Mouse (Mus musculus): ENCODE data around the gene Erich4. TPM values are rescaled to one million over a fixed set of nuclear protein-coding genes. Genes with fewer than 3 reads are reported as not detected.

Gene Erich4
- total and polyA plus RNA-seq, 3 experiments = 0.47 TPM; not detected in 2

DNA sequence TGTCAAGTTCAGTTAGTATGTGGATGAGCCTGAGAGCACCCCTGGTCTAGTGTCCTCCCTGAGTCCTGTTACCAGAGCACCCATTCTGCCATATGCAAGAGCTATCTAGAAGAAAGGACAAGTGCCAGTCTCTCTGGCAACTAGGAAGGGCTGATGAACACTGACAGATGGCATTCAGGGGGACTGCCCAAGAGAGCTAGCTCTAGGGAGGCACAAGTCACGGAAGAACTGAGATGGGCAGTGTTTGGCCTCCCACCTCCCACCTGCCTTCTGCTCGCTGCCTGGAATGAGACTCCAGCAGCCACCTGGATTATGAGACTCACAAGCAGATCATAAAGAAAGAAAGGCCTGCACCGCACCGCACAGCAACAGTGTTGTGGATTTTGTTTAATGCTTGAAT is 24.1 kb upstream of the Erich4 start:
- DNase-seq = no peak
- Histone ChIP-seq H3K4me1 (ENCODE audit: control insufficient read depth, insufficient read depth, low read length) (no peaks in the 10 kb centered on the region), H3K27ac (no peak overlapping the region), H3K9ac (ENCODE audit: low read depth, low read length) (no peak overlapping the region), H3K4me3 (no peak overlapping the region), H3K79me2 (replicated peaks; ENCODE audit: control insufficient read depth, insufficient read depth, low read length) (no peaks in the 10 kb centered on the region), H3K36me3 (ENCODE audit: control insufficient read depth, insufficient read depth, low read length) (no peaks in the 10 kb centered on the region), H3K27me3 (ENCODE audit: control insufficient read depth, insufficient read depth, low read length) (no peaks in the 10 kb centered on the region)
- TF ChIP-seq POLR2A (IDR thresholded peaks at IDR 0.05; ENCODE audit: insufficient read depth, low read depth, low read length) = no peak
- TF ChIP-seq EP300 (IDR thresholded peaks at IDR 0.05; ENCODE audit: insufficient read depth, low read depth, low read length) = no peak
- TF ChIP-seq CTCF (IDR thresholded peaks at IDR 0.05) = no peak
- WGBS = 95% methylated on average over 4 of the region's 4 CpGs
- intact Hi-C loops (cut with DNase I) = no loop called here

DNA sequence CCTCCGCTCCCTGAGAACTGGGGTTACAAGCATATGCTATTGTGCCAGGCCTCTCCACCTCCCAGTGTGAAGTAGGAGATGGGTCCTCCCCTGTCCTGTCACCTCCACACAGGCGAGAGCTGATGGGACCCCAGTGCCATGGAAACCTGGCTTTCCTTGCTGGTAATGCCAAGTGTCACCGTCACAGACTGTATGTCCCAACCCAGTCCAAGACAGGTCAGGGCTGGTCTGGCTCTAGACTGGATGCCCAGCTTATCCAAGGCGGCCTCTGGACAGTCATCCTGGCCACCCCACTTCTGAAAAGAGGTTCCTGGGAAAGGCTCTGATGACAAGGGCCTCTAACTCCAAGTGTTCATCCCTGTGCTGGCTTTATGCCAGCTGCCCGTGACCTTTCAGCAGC is 21.4 kb upstream of the Erich4 start:
- Histone ChIP-seq H3K27me3 (ENCODE audit: control insufficient read depth, insufficient read depth, low read length) (no peaks in the 10 kb centered on the region), H3K9ac (ENCODE audit: low read depth, low read length) (no peak overlapping the region), H3K4me1 (ENCODE audit: control insufficient read depth, insufficient read depth, low read length) (no peaks in the 10 kb centered on the region), H3K27ac (no peak overlapping the region), H3K79me2 (replicated peaks; ENCODE audit: control insufficient read depth, insufficient read depth, low read length) (no peaks in the 10 kb centered on the region), H3K4me3 (no peak overlapping the region), H3K36me3 (ENCODE audit: control insufficient read depth, insufficient read depth, low read length) (no peaks in the 10 kb centered on the region)
- DNase-seq = no peak
- intact Hi-C loops (cut with DNase I) = no loop called here
- TF ChIP-seq POLR2A (IDR thresholded peaks at IDR 0.05; ENCODE audit: insufficient read depth, low read depth, low read length) (no peak), EP300 (IDR thresholded peaks at IDR 0.05; ENCODE audit: insufficient read depth, low read depth, low read length) (no peak), CTCF (IDR thresholded peaks at IDR 0.05) (no peak)
- 79% methylated on average over 5 of the region's 5 CpGs for WGBS

DNA sequence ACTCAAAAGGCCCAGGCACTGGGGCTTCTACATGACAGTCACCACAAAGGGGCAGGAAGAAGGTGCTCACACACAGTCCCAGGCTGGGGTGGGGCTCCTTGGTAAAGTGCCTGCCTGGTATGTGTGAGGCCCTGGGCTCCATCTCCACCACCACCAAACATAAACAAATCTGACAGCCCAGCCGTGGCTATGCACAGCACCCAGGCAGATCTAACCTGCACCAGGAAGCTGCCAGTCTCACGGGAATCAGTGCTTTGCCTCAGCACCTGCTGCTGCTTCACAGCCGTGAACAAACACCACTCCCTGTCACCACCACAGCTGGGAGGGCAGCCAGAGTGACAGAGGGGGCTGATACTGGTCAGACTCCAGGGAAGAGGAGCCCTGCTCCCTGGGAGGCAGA is 20.7 kb upstream of the Erich4 start:
- intact Hi-C loops (cut with DNase I) = no loop called here
- Histone ChIP-seq H3K27ac (no peak overlapping the region), H3K9ac (ENCODE audit: low read depth, low read length) (no peak overlapping the region), H3K36me3 (ENCODE audit: control insufficient read depth, insufficient read depth, low read length) (no peaks in the 10 kb centered on the region), H3K4me1 (ENCODE audit: control insufficient read depth, insufficient read depth, low read length) (no peaks in the 10 kb centered on the region), H3K79me2 (replicated peaks; ENCODE audit: control insufficient read depth, insufficient read depth, low read length) (no peaks in the 10 kb centered on the region), H3K27me3 (ENCODE audit: control insufficient read depth, insufficient read depth, low read length) (no peaks in the 10 kb centered on the region), H3K4me3 (no peak overlapping the region)
- TF ChIP-seq CTCF (IDR thresholded peaks at IDR 0.05) = no peak
- no peak for TF ChIP-seq POLR2A (IDR thresholded peaks at IDR 0.05; ENCODE audit: insufficient read depth, low read depth, low read length)
- no peak for TF ChIP-seq EP300 (IDR thresholded peaks at IDR 0.05; ENCODE audit: insufficient read depth, low read depth, low read length)
- 49% methylated on average over 3 of the region's 3 CpGs for WGBS
- peak in 1 of 2 experiments; percentile 60 for DNase-seq

DNA sequence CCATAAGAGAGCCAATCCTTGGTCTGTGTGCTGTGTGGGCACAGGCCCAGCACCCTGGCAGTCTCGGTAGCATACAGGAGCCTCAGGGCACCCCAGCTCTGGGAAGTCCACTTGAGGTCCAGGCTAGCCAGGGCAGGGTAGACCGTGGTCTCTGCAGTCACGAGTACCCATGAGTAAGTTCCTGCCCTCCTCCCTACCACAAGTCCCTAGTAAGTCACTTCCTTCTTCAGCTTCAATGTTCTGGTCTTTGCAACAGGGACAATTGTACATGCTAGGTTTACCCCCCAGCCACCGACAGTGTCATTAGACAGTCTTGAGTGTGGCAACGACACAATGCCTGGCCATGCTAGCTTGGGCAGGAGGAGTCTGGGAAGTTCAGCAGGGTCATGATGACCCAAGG is 17.0 kb upstream of the Erich4 start:
- Histone ChIP-seq H3K9ac (ENCODE audit: low read depth, low read length) (no peak overlapping the region), H3K27me3 (ENCODE audit: control insufficient read depth, insufficient read depth, low read length) (no peaks in the 10 kb centered on the region), H3K79me2 (replicated peaks; ENCODE audit: control insufficient read depth, insufficient read depth, low read length) (no peaks in the 10 kb centered on the region), H3K4me1 (ENCODE audit: control insufficient read depth, insufficient read depth, low read length) (no peaks in the 10 kb centered on the region; the same call in 1 of the 2 replicates), H3K36me3 (ENCODE audit: control insufficient read depth, insufficient read depth, low read length) (no peaks in the 10 kb centered on the region), H3K27ac (no peak overlapping the region), H3K4me3 (no peak overlapping the region)
- intact Hi-C loops (cut with DNase I) = no loop called here
- DNase-seq = no peak
- WGBS = 80% methylated on average over 5 of the region's 5 CpGs
- TF ChIP-seq EP300 (IDR thresholded peaks at IDR 0.05; ENCODE audit: insufficient read depth, low read depth, low read length) (no peak), POLR2A (IDR thresholded peaks at IDR 0.05; ENCODE audit: insufficient read depth, low read depth, low read length) (no peak), CTCF (IDR thresholded peaks at IDR 0.05) (no peak)

DNA sequence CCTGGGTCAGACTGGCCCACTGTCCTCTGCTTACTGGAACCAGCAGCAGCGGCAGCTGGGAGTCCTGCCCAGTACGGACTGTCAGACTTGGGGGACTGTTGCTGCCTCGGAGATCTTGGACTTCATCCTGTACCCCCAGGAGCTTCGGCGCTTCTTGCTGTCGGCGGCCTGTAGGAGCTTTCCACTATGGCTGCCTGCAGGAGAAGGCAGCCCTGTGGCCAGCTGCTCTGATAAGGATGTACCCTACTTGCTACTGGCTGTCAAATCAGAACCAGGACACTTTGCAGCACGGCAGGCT is 12.6 kb upstream of the Erich4 start:
- no peak for DNase-seq
- Histone ChIP-seq H3K36me3 (ENCODE audit: control insufficient read depth, insufficient read depth, low read length) (no peaks in the 10 kb centered on the region), H3K27ac (no peak overlapping the region; the same call in 1 of the 2 replicates), H3K79me2 (replicated peaks; ENCODE audit: control insufficient read depth, insufficient read depth, low read length) (no peaks in the 10 kb centered on the region), H3K4me1 (ENCODE audit: control insufficient read depth, insufficient read depth, low read length) (peaks cover 6% of the 10 kb centered on the region), H3K4me3 (peak overlapping the region; percentile 53; the same call in 1 of the 2 replicates), H3K9ac (ENCODE audit: low read depth, low read length) (peak overlapping the region; percentile 72), H3K27me3 (ENCODE audit: control insufficient read depth, insufficient read depth, low read length) (no peaks in the 10 kb centered on the region)
- intact Hi-C loops (cut with DNase I) = no loop called here
- WGBS = 37% methylated on average over 8 of the region's 8 CpGs
- no peak for TF ChIP-seq CTCF (IDR thresholded peaks at IDR 0.05)
- no peak for TF ChIP-seq EP300 (IDR thresholded peaks at IDR 0.05; ENCODE audit: insufficient read depth, low read depth, low read length)
- TF ChIP-seq POLR2A (IDR thresholded peaks at IDR 0.05; ENCODE audit: insufficient read depth, low read depth, low read length) = no peak

DNA sequence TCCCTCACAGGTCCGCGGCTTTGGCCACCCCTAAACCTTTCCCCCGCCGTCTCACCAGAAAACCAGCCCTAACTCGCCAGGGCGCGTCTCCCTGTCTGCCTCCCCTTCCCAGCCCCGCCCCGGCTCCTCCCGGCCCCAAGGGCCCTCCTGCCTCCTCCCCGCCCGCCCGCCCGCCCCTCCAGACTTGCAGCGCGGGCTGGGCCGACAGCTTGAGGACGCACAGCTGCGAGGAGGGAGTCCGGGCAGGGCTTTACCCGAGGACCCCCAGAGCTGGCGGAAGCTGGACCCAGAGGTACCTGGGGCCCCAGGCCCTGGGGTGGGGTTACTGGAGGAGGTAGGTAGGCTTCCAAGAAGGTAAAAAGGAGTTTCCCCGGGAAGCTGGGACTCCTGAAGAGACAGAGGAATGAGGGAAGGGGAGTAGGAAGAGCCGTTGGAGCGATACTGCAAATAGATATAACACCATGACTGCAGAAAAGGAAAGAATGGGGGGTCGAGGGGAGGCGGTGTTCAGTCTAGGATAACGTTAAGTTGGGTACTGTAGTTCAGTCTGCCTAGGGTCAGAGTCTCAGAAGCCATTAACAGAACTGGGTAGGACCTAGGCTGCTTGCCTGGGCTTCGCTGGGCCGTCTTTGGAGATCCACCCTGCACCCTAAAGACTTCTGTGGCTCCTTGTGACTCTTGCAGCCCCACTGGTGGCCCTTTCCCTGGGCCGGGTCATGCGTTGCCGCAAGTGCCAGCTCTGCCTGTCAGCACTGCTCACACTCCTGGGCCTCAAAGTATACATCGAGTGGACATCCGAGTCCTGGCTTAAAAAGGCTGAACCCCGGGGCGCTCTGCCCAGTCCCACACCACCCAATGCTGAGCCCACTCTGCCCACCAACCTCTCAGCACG is 12.0 kb upstream of the Erich4 start:
- TF ChIP-seq CTCF (IDR thresholded peaks at IDR 0.05) = no peak
- peak; percentile 52; the same call in 1 of the 2 replicates for TF ChIP-seq POLR2A (IDR thresholded peaks at IDR 0.05; ENCODE audit: insufficient read depth, low read depth, low read length)
- no peak for TF ChIP-seq EP300 (IDR thresholded peaks at IDR 0.05; ENCODE audit: insufficient read depth, low read depth, low read length)
- Histone ChIP-seq H3K27ac (peak overlapping the region; percentile 81), H3K4me1 (ENCODE audit: control insufficient read depth, insufficient read depth, low read length) (peaks cover 6% of the 10 kb centered on the region), H3K9ac (ENCODE audit: low read depth, low read length) (peak overlapping the region; percentile 85), H3K36me3 (ENCODE audit: control insufficient read depth, insufficient read depth, low read length) (no peaks in the 10 kb centered on the region), H3K27me3 (ENCODE audit: control insufficient read depth, insufficient read depth, low read length) (no peaks in the 10 kb centered on the region), H3K4me3 (peak overlapping the region; percentile 53), H3K79me2 (replicated peaks; ENCODE audit: control insufficient read depth, insufficient read depth, low read length) (no peaks in the 10 kb centered on the region)
- peak; percentile 85 for DNase-seq
- 17% methylated on average over 38 of the region's 38 CpGs for WGBS
- intact Hi-C loops (cut with DNase I) = loop anchor here (2.0 kb wide), 1 partner anchor 31 kb away; the partner anchor contains the start of genes Bckdha and Exosc5

All from heart, adult 2 months (tissue).